Mouse (Mus musculus) stomach, embryonic 15.5 days (tissue): Measurements from ENCODE around the gene Atp6v0e. TPM values are rescaled to one million over a fixed set of nuclear protein-coding genes. Genes with fewer than 3 reads are reported as not detected.

Experiments used
- ATAC-seq: fragments of 200-750 bp; cut with Nextera tagmentation; 2 replicates; pipeline ENCODE4 v1.8.0; 2017; ENCODE audit warnings: low read depth, moderate number of reproducible peaks, moderate TSS enrichment; ENCODE audit not compliant: insufficient read depth, low FRiP score
- H3K27ac ChIP-seq: fragments of 300-500 bp; sonication (generic); 2 replicates; pipeline ENCODE4 v1.5.1; 2015; ENCODE audit warnings: mild to moderate bottlenecking, inconsistent platforms
- H3K27me3 ChIP-seq: fragments of 300-500 bp; sonication (generic); replicated peaks from 2 replicates; pipeline ENCODE4 v1.6.1; 2015; ENCODE audit warnings: inconsistent platforms
- H3K36me3 ChIP-seq: fragments of 300-500 bp; sonication (generic); 2 replicates; pipeline ENCODE4 v1.6.1; 2015; ENCODE audit warnings: inconsistent platforms
- H3K4me1 ChIP-seq: fragments of 300-500 bp; sonication (generic); 2 replicates; pipeline ENCODE4 v1.6.1; 2015; ENCODE audit warnings: inconsistent platforms
- H3K4me2 ChIP-seq: fragments of 300-500 bp; sonication (generic); 2 replicates; pipeline ENCODE4 v1.6.1; 2015; ENCODE audit warnings: mild to moderate bottlenecking, inconsistent platforms
- H3K4me3 ChIP-seq: fragments of 300-500 bp; sonication (generic); replicated peaks from 2 replicates; pipeline ENCODE4 v1.5.1; 2015; ENCODE audit warnings: inconsistent platforms
- H3K9ac ChIP-seq: fragments of 300-500 bp; sonication (generic); 2 replicates; pipeline ENCODE4 v1.6.1; 2015; ENCODE audit warnings: inconsistent platforms
- H3K9me3 ChIP-seq: fragments of 300-500 bp; sonication (generic); 2 replicates; pipeline ENCODE4 v1.6.1; 2016; ENCODE audit warnings: inconsistent platforms
- WGBS: fragments of 180-500 bp; shearing (Covaris S2); methylation state at CpG from one replicate; pipeline ENCODE4 v1.1.7; 2015; 5-methylcytosine and 5-hydroxymethylcytosine counted together
- polyA plus RNA-seq: library from polyadenylated mRNA; unstranded; fragments of >200 nt; fragmentation: Nextera tagmentation; extraction: Ambion mirVana; gene quantifications from 2 replicates; pipeline ENCODE4 v1.2.1, GENCODE M21; 2015

The Atp6v0e gene
- polyA plus RNA-seq, 1 experiment from 2014 or later, result 255 TPM

DNA sequence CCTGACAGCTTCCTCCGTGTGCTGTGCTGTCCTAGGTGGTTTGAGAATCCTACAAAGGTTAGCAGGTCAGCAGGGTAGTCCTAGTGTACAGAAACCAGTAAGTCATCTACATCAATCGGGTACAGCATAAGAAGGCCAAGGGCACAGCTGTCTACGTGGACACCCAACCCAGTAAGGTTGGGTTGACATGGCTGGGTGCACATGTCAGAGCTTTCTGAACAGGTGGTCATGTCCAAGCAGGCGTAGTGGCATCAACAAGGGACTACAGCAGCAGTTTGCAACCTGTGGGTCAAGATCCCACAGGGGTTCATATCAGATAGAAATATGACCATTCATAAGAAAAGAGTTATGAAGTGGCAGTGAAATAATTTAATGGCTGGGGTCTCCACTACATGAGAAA, 2.6 kb downstream of the Atp6v0e start:
- Histone ChIP-seq H3K36me3 (no peaks in the 10 kb centered on the region), H3K4me2 (no peak overlapping the region), H3K27me3 (no peaks in the 10 kb centered on the region), H3K27ac (no peak overlapping the region), H3K9ac (no peak overlapping the region), H3K4me1 (peaks cover 12% of the 10 kb centered on the region), H3K4me3 (no peak overlapping the region), H3K9me3 (no peaks in the 10 kb centered on the region)
- ATAC-seq, result no peak
- 79% methylated on average over 4 of the region's 4 CpGs for WGBS

DNA sequence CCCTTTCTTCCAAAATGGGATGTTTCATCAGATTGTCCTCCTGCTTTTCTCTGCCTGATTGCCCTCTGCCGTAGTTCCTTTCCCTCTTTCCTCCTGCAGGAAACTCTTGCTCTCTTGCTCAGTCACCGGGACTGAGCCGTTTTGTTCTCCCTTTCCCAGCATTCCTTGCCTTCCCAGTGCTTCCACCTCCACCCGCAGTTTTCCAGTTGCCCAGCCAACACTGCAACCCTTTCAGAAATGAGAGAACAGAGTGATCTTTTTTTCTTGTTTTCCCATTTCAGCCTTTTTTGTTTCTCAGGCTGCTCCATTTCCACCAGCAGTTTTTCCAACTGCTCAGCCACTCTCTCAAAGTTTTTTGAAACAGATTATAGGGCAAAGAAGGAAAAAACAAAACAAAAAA, 8.2 kb downstream of the Atp6v0e start:
- Histone ChIP-seq H3K4me1 (peaks cover 3% of the 10 kb centered on the region; the same call in 1 of the 2 replicates), H3K4me2 (no peak overlapping the region)
- no peak for ATAC-seq

DNA sequence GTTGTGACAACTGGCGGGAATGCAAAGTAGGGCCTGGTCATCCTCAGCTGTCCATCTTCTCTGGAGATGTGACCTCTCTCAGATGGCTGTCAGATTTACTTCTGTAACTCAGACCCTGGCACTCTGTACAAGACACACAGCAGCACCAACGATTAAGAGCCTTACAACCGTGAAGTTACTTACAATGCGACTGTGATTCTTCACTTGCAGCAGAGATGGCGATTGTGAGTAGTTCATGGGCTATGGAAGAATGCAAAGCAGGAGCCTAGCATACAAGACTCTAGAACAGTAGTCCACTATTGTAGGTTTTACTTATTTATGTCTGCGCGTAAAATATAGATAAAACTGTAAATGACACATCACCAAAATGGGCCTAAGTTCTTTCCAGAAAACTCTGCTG, 12.8 kb downstream of the Atp6v0e start:
- Histone ChIP-seq H3K9ac (no peak overlapping the region), H3K4me1 (peaks cover 23% of the 10 kb centered on the region), H3K27me3 (0 out of 2 replicates have a peak, but pooled peaks cover 3% of the 10 kb centered on the region), H3K4me3 (peak overlapping the region; percentile 84), H3K9me3 (no peaks in the 10 kb centered on the region), H3K27ac (peak overlapping the region; percentile 96), H3K4me2 (peak overlapping the region; percentile 60), H3K36me3 (no peaks in the 10 kb centered on the region)
- WGBS, result 23% methylated on average over 7 of the region's 7 CpGs
- no peak for ATAC-seq

More for the DNA sequence above, 8.2 kb downstream of the Atp6v0e start:
- Histone ChIP-seq H3K36me3 (no peaks in the 10 kb centered on the region), H3K4me3 (no peak overlapping the region), H3K27ac (no peak overlapping the region), H3K9me3 (no peaks in the 10 kb centered on the region), H3K9ac (no peak overlapping the region), H3K27me3 (0 out of 2 replicates have a peak, but pooled peaks cover 3% of the 10 kb centered on the region)
- 62% methylated on average over 4 of the region's 4 CpGs for WGBS

GRCm38 (mm10) chr17:26676252-26676615, 13.2 kb downstream of the Atp6v0e start:
- WGBS, result under 1% methylated on average over 30 of the region's 30 CpGs
- H3K27ac ChIP-seq, result peak overlapping the region; percentile 96
- H3K27me3 ChIP-seq, result 0 out of 2 replicates have a peak, but pooled peaks cover under 1% of the 10 kb centered on the region

GRCm38 (mm10) chr17:26676616-26677376, 13.8 kb downstream of the Atp6v0e start:
- Histone ChIP-seq H3K4me2 (peak overlapping the region; percentile 60), H3K9me3 (no peaks in the 10 kb centered on the region), H3K4me3 (peak overlapping the region; percentile 84), H3K27me3 (no peaks in the 10 kb centered on the region), H3K4me1 (peaks cover 23% of the 10 kb centered on the region), H3K27ac (peak overlapping the region; percentile 96), H3K36me3 (no peaks in the 10 kb centered on the region), H3K9ac (peak overlapping the region; percentile 62)
- WGBS, result under 1% methylated on average over 26 of the region's 26 CpGs
- ATAC-seq, result peak; percentile 86

More at GRCm38 (mm10) chr17:26676252-26676615, 13.2 kb downstream of the Atp6v0e start:
- Histone ChIP-seq H3K4me1 (peaks cover 23% of the 10 kb centered on the region), H3K36me3 (no peaks in the 10 kb centered on the region), H3K9me3 (no peaks in the 10 kb centered on the region), H3K4me3 (peak overlapping the region; percentile 84), H3K9ac (peak overlapping the region; percentile 62), H3K4me2 (peak overlapping the region; percentile 60)
- peak; percentile 92 for ATAC-seq

DNA sequence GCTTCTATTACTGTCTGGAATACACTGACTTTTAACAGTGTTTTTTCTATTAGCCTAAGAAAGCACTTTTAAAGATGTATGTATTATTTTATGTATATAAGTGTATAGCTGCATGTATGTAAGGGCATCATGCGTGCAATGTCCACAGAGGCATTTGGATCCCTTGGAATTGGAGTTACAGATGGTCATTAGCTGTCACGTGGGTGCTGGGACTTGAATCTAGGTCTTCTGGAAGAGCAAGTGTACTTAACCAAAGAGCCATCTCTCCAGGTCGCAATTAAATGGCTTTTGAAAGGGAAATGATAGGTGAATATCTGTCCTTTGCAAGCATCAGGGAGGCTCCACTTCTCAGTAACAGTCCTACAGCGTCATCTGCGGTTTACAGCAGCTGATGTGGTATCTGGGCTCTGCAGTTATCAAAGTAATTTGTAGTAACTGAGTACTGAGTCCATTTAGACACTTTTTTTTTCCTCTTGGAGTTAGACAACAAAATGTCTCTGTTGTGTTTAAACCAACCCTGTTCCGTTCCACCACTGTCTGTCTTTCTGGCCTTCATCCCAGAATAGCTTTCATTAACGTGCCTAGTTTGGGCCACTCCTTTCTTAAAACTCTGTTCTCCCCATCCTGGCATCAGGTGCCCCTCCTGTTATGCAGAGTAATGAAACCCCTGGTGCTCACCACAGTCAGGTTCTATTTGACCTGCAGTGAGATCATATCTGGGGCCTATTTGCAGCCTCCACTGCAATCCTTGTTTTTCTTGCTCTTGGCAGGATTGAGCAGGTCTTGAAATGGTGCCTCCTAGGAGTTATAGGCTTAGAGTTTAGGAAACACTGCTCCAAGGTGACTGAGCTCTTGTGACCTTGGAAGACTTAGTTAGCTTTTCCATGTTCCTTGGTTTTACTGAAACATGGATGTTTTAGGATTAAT, 14.9 kb downstream of the Atp6v0e start:
- Histone ChIP-seq H3K27me3 (no peaks in the 10 kb centered on the region), H3K27ac (no peak overlapping the region), H3K4me3 (peak overlapping the region; percentile 84), H3K9me3 (no peaks in the 10 kb centered on the region), H3K4me2 (peak overlapping the region; percentile 60), H3K36me3 (no peaks in the 10 kb centered on the region), H3K4me1 (peaks cover 23% of the 10 kb centered on the region), H3K9ac (no peak overlapping the region)
- WGBS, result 74% methylated on average over 7 of the region's 7 CpGs
- ATAC-seq, result no peak

GRCm38 (mm10) chr17:26681276-26681675, 18.2 kb downstream of the Atp6v0e start:
- ATAC-seq, result no peak
- Histone ChIP-seq H3K9ac (no peak overlapping the region), H3K4me3 (no peak overlapping the region), H3K9me3 (no peaks in the 10 kb centered on the region), H3K4me2 (no peak overlapping the region), H3K27ac (no peak overlapping the region), H3K27me3 (no peaks in the 10 kb centered on the region), H3K36me3 (0 out of 2 replicates have a peak, but pooled peaks cover 5% of the 10 kb centered on the region), H3K4me1 (peaks cover 20% of the 10 kb centered on the region)
- 86% methylated on average over 6 of the region's 6 CpGs for WGBS

DNA sequence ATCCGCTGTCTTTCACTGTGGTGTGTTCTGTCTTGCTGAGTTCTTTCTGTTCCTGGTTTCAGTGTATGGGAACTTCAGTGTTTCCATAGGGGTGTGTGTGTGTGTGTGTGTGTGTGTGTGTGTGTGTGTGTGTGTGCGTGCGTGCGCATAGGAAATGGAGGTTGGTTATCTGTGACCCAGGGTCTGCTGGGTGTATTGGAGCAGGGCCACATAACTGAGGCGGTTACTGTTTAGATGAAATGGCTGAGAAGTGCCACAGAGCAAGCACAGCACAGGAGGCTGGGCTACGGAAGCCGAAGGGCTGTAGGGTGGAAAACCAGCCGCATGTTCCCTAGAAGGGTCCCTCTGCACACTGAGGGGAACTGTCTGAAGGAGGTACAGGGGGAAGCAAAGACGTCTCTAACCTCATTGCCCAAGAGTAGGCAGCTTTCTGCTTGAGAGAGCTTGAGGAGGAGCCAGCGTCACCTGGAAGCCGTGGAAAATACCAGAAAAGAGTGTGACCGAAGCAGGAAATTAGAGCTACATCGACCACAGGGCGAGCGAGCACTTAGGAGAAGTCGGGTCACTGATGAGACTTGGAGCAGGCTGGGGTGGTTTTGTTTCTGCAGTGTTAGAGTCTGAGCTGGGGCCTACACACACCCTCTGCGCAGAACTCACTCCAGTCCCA, 23.4 kb downstream of the Atp6v0e start:
- Histone ChIP-seq H3K27me3 (no peaks in the 10 kb centered on the region), H3K4me3 (no peak overlapping the region), H3K4me1 (no peaks in the 10 kb centered on the region), H3K27ac (no peak overlapping the region), H3K9me3 (no peaks in the 10 kb centered on the region), H3K9ac (no peak overlapping the region), H3K4me2 (no peak overlapping the region), H3K36me3 (0 out of 2 replicates have a peak, but pooled peaks cover 5% of the 10 kb centered on the region)
- WGBS, result 88% methylated on average over 17 of the region's 17 CpGs
- no peak for ATAC-seq

DNA sequence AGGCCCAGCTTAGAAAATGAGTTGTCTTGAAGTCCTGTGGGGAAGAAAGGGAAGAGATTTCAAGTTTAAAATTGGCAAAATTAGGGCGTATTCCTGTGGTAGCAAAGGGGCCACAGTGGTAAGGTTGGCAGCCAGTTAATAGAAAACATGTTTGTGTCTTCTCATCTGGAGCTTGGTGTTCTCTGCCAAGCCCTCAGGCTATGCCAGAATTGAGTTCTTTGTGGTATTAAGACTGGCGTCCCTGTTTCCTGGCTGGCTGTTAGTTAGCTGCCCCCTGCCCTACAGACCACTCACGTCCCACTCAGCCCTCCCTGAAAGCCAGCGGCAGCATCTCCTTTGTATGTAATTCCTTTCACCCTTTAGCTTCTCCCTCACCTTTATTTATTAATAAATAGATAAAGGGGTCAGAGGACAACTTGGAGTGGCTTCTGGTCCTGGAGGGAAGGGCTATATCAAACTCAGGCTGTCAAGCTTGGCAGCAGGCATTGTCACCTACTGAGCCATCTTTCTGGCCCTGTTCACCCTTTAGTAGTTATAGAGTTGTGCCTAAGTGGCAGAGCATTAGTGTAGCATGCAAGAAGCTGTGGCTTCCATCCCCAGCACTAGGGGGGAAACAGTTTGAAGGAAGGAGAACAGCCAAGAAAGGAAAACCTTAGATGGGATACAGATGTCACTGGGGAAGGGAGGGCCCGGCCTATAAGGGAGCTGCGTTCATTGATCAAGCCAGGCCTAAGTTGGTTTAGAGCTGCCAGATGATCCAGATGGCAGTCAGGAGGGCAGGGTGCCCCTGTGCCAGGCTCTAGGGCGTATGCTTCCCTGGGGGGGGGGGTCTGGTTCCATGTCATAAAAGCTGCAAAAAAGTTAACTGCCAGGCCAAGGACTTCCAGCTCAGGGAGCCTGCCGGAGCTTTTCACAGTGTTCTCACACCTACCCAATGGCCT, 26.0 kb downstream of the Atp6v0e start:
- Histone ChIP-seq H3K4me3 (no peak overlapping the region), H3K9me3 (no peaks in the 10 kb centered on the region), H3K4me1 (no peaks in the 10 kb centered on the region; the same call in 1 of the 2 replicates), H3K36me3 (peaks cover 6% of the 10 kb centered on the region; the same call in 1 of the 2 replicates), H3K9ac (no peak overlapping the region), H3K27ac (no peak overlapping the region), H3K27me3 (no peaks in the 10 kb centered on the region), H3K4me2 (no peak overlapping the region)
- no peak for ATAC-seq
- 72% methylated on average over 8 of the region's 8 CpGs for WGBS

GRCm38 (mm10) chr17:26689810-26690209, 26.8 kb downstream of the Atp6v0e start:
- Histone ChIP-seq H3K4me1 (no peaks in the 10 kb centered on the region; the same call in 1 of the 2 replicates), H3K9me3 (no peaks in the 10 kb centered on the region), H3K9ac (no peak overlapping the region), H3K4me2 (no peak overlapping the region), H3K27me3 (no peaks in the 10 kb centered on the region), H3K27ac (no peak overlapping the region), H3K36me3 (peaks cover 8% of the 10 kb centered on the region; the same call in 1 of the 2 replicates), H3K4me3 (no peak overlapping the region)
- ATAC-seq, result no peak
- 75% methylated on average over 2 of the region's 2 CpGs for WGBS
